Mouse (Mus musculus) intestine, embryonic 14.5 days (tissue): ENCODE measurements at regions not wholly inside any gene's neighbourhood (a gene's known extent, or its start where the extent isn't known, plus 50 kb on each side); places are given as distances from the start of the nearest gene placed in this dataset. TPM values are rescaled to one million over a fixed set of nuclear protein-coding genes. Genes with fewer than 3 reads are reported as not detected.

Experiments used
- ATAC-seq: fragments of 200-750 bp; cut with Nextera tagmentation; replicated peaks from 2 replicates; pipeline ENCODE4 v1.8.0; 2017; ENCODE audit warnings: low read depth, moderate number of reproducible peaks, moderate TSS enrichment, moderate library complexity; ENCODE audit not compliant: low FRiP score, low TSS enrichment
- DNase-seq: peaks from one replicate; pipeline ENCODE4 v3.0.0-alpha.2; 2018; ENCODE audit warnings: low spot score
- H3K27ac ChIP-seq: fragments of 300-500 bp; sonication (generic); 2 replicates; pipeline ENCODE4 v1.5.1; 2014; ENCODE audit warnings: low read depth, mild to moderate bottlenecking, control low read depth
- H3K27me3 ChIP-seq: fragments of 300-500 bp; sonication (generic); replicated peaks from 2 replicates; pipeline ENCODE4 v1.6.1; 2014; ENCODE audit warnings: low read length, control low read depth; ENCODE audit not compliant: control insufficient read depth, insufficient read depth
- H3K36me3 ChIP-seq: fragments of 300-500 bp; sonication (generic); 2 replicates; pipeline ENCODE4 v1.6.1; 2014; ENCODE audit warnings: low read length, control low read depth; ENCODE audit not compliant: control insufficient read depth, insufficient read depth
- H3K4me1 ChIP-seq: fragments of 300-500 bp; sonication (generic); replicated peaks from 2 replicates; pipeline ENCODE4 v1.6.1; 2014; ENCODE audit warnings: low read length, control low read depth, mixed read lengths; ENCODE audit not compliant: control insufficient read depth, insufficient read depth
- H3K4me2 ChIP-seq: fragments of 300-500 bp; sonication (generic); 2 replicates; pipeline ENCODE4 v1.6.1; 2014; ENCODE audit warnings: low read length
- H3K4me3 ChIP-seq: fragments of 300-500 bp; sonication (generic); 2 replicates; pipeline ENCODE4 v1.5.1; 2014; ENCODE audit warnings: low read depth, low read length, control low read depth, mixed read lengths
- H3K9ac ChIP-seq: fragments of 300-500 bp; sonication (generic); 2 replicates; pipeline ENCODE4 v1.6.1; 2014; ENCODE audit warnings: mild to moderate bottlenecking, low read length
- H3K9me3 ChIP-seq: fragments of 300-500 bp; sonication (generic); 2 replicates; pipeline ENCODE4 v1.6.1; 2016; ENCODE audit warnings: low read length, control low read depth; ENCODE audit not compliant: control insufficient read depth
- WGBS: fragments of 180-500 bp; shearing (Covaris S2); extraction: QIAGEN DNeasy Blood & Tissue Kit; methylation state at CpG from one replicate; pipeline ENCODE4 v1.1.7; 2014; 5-methylcytosine and 5-hydroxymethylcytosine counted together
- microRNA-seq: library from miRNA; unstranded; fragments of <30 nt; microRNA quantifications from one replicate; pipeline ENCODE4, GENCODE M21; 2016

DNA sequence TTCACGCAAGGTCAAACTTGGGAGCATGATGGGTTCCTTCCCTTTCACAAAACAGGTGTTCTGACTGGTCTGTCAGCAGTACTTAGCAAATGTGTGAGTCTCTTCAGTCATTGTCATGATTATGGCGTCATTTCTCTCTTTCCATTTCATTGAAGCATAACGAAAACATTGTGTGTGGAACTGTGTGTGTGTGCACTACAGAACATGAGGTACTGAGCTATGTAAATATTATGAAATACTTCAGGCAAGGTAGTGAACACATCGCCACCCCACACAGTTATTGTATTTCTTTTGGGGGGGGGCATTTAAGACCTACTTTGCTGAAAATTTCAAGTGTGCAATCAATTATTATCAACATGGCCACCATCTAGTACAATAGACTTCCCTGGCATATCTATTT lies 71.4 kb upstream of the Ptprz1 start:
- Histone ChIP-seq H3K9ac (no peak overlapping the region), H3K36me3 (no peaks in the 10 kb centered on the region), H3K4me2 (no peak overlapping the region), H3K4me3 (no peak overlapping the region), H3K9me3 (no peaks in the 10 kb centered on the region), H3K4me1 (no peaks in the 10 kb centered on the region), H3K27me3 (no peaks in the 10 kb centered on the region), H3K27ac (no peak overlapping the region)
- WGBS: 68% methylated on average over 4 of the region's 4 CpGs
- no peak for DNase-seq
- no peak for ATAC-seq

DNA sequence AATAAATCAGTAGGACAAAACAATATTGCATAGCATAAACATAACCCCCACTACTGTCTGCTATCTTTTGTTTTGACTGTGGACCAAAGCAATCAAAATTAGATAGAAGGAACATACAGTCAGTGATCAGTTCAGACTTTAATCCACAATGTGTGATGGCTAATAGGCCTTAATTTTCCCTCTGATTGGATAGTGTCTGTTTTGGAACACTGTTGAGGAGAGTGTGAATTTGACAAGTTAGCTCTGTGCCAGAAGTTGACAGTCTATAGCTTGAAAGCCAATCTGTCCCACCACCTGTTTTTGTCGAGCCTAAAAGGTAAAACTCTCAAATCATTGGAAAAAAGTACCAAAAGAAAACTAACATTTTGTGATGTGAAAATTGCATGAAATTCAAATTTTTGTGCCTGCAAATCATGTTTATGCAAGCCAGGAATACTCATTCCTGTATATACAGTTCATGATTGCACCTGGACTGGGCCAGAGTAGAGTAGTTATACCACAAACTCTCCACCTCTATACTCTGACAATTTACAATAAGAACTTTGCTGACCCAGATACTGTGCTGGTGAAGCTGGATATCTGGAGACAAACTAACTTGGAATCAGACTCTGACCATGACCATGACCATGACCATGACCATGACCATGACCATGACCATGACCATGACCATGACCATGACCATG lies 50.1 kb upstream of the Ptprz1 start:
- Histone ChIP-seq H3K4me1 (no peaks in the 10 kb centered on the region), H3K9me3 (no peaks in the 10 kb centered on the region), H3K4me2 (no peak overlapping the region), H3K9ac (no peak overlapping the region), H3K36me3 (no peaks in the 10 kb centered on the region), H3K27me3 (no peaks in the 10 kb centered on the region), H3K4me3 (no peak overlapping the region), H3K27ac (no peak overlapping the region)
- WGBS: 81% methylated on average over 1 of the region's 1 CpGs
- ATAC-seq (no peak), DNase-seq (no peak)

Small RNA genes lying in the stretch of these regions (microRNA-seq; reads per million reads assigned to microRNA genes)
- gene Gm25942: not detected
